Mouse (Mus musculus) intestine, embryonic 16.5 days (tissue): ENCODE measurements around the gene Arntl2. TPM values are rescaled to one million over a fixed set of nuclear protein-coding genes. Genes with fewer than 3 reads are reported as not detected.
"Not testable (repeated sequence)": the region's sequence is repeated elsewhere in the genome, so short reads cannot be mapped to it uniquely, and the experiment has no call there.

ENCODE experiments used
- ATAC-seq: fragments of 200-750 bp; cut with Nextera tagmentation; 2 replicates; pipeline ENCODE4 v1.8.0; 2017; ENCODE audit warnings: moderate TSS enrichment, moderate library complexity
- H3K27ac ChIP-seq: fragments of 300-500 bp; sonication (generic); 2 replicates; pipeline ENCODE4 v1.5.1; 2014; ENCODE audit warnings: mild to moderate bottlenecking, low read length
- H3K27me3 ChIP-seq: fragments of 300-500 bp; sonication (generic); replicated peaks from 2 replicates; pipeline ENCODE4 v1.6.1; 2014; ENCODE audit warnings: low read length, control low read depth, mixed read lengths; ENCODE audit not compliant: control insufficient read depth, insufficient read depth
- H3K36me3 ChIP-seq: fragments of 300-500 bp; sonication (generic); 2 replicates; pipeline ENCODE4 v1.6.1; 2014; ENCODE audit warnings: low read length, control low read depth; ENCODE audit not compliant: control insufficient read depth, insufficient read depth
- H3K4me1 ChIP-seq: fragments of 300-500 bp; sonication (generic); 2 replicates; pipeline ENCODE4 v1.6.1; 2014; ENCODE audit warnings: low read length, control low read depth, mixed read lengths; ENCODE audit not compliant: control insufficient read depth, insufficient read depth
- H3K4me2 ChIP-seq: fragments of 300-500 bp; sonication (generic); 2 replicates; pipeline ENCODE4 v1.6.1; 2014; ENCODE audit warnings: low read depth, low read length, control low read depth
- H3K4me3 ChIP-seq: fragments of 300-500 bp; sonication (generic); 2 replicates; pipeline ENCODE4 v1.5.1; 2014; ENCODE audit warnings: mild to moderate bottlenecking, low read length
- H3K9ac ChIP-seq: fragments of 300-500 bp; sonication (generic); 2 replicates; pipeline ENCODE4 v1.6.1; 2014; ENCODE audit warnings: low read depth, low read length
- H3K9me3 ChIP-seq: fragments of 300-500 bp; sonication (generic); 2 replicates; pipeline ENCODE4 v1.6.1; 2016; ENCODE audit warnings: low read length, control low read depth; ENCODE audit not compliant: control insufficient read depth
- WGBS: fragments of 180-500 bp; shearing (Covaris S2); extraction: QIAGEN DNeasy Blood & Tissue Kit; methylation state at CpG from one replicate; pipeline ENCODE4 v1.1.7; 2014; 5-methylcytosine and 5-hydroxymethylcytosine counted together
- polyA plus RNA-seq: library from polyadenylated mRNA; unstranded; fragments of >200 nt; fragmentation: Nextera tagmentation; extraction: Ambion mirVana; gene quantifications from 2 replicates; pipeline ENCODE4 v1.2.1, GENCODE M21; 2015

Gene Arntl2
- polyA plus RNA-seq, 1 experiment from 2014 or later = 2.6 TPM

- no peak overlapping the region for H3K27ac ChIP-seq
- H3K4me1 ChIP-seq = no peaks in the 10 kb centered on the region
- no peak overlapping the region for H3K4me3 ChIP-seq
- WGBS = 73% methylated on average over 3 of the region's 3 CpGs
- H3K27me3 ChIP-seq = no peaks in the 10 kb centered on the region
- ATAC-seq = no peak
- peaks cover 4% of the 10 kb centered on the region; the same call in 1 of the 2 replicates for H3K9me3 ChIP-seq
- no peak overlapping the region for H3K9ac ChIP-seq
- H3K36me3 ChIP-seq = no peaks in the 10 kb centered on the region
- no peak overlapping the region for H3K4me2 ChIP-seq
Observed at GRCm38 (mm10) chr6:146851916-146852315, 56.1 kb downstream of the Arntl2 start.

- H3K4me3 ChIP-seq = no peak overlapping the region
- no peaks in the 10 kb centered on the region for H3K27me3 ChIP-seq
- ATAC-seq = no peak
- H3K9ac ChIP-seq = no peak overlapping the region
- H3K4me1 ChIP-seq = no peaks in the 10 kb centered on the region
- H3K27ac ChIP-seq = no peak overlapping the region
- H3K4me2 ChIP-seq = no peak overlapping the region
- 64% methylated on average over 4 of the region's 4 CpGs for WGBS
- H3K36me3 ChIP-seq = no peaks in the 10 kb centered on the region
- peaks cover 4% of the 10 kb centered on the region; the same call in 1 of the 2 replicates for H3K9me3 ChIP-seq
Observed at GRCm38 (mm10) chr6:146852739-146853138, 56.9 kb downstream of the Arntl2 start.

- Histone ChIP-seq H3K9me3 (peaks cover 4% of the 10 kb centered on the region; the same call in 1 of the 2 replicates), H3K36me3 (no peaks in the 10 kb centered on the region), H3K4me1 (no peaks in the 10 kb centered on the region), H3K27me3 (no peaks in the 10 kb centered on the region), H3K27ac (no peak overlapping the region), H3K4me2 (no peak overlapping the region), H3K9ac (no peak overlapping the region), H3K4me3 (no peak overlapping the region)
- ATAC-seq = peak; percentile 42
- WGBS = 93% methylated on average over 9 of the region's 9 CpGs
Observed at GRCm38 (mm10) chr6:146855185-146855584, 59.3 kb downstream of the Arntl2 start.

GRCm38 (mm10) chr6:146857386-146857785 lies 61.5 kb downstream of the Arntl2 start:
- WGBS = 82% methylated on average over 2 of the region's 2 CpGs
- H3K4me1 ChIP-seq = no peaks in the 10 kb centered on the region
- no peaks in the 10 kb centered on the region for H3K27me3 ChIP-seq
- H3K9ac ChIP-seq = no peak overlapping the region
- H3K4me3 ChIP-seq = no peak overlapping the region
- no peaks in the 10 kb centered on the region for H3K36me3 ChIP-seq
- H3K27ac ChIP-seq = no peak overlapping the region
- peaks cover 4% of the 10 kb centered on the region; the same call in 1 of the 2 replicates for H3K9me3 ChIP-seq
- no peak for ATAC-seq
- H3K4me2 ChIP-seq = no peak overlapping the region

GRCm38 (mm10) chr6:146863154-146863553 lies 67.3 kb downstream of the Arntl2 start:
- Histone ChIP-seq H3K9ac (no peak overlapping the region), H3K27ac (no peak overlapping the region), H3K27me3 (no peaks in the 10 kb centered on the region), H3K9me3 (no peaks in the 10 kb centered on the region), H3K4me3 (no peak overlapping the region), H3K4me1 (no peaks in the 10 kb centered on the region), H3K4me2 (no peak overlapping the region), H3K36me3 (no peaks in the 10 kb centered on the region)
- ATAC-seq = no peak
- WGBS = 90% methylated on average over 2 of the region's 2 CpGs

- ATAC-seq, H3K9ac ChIP-seq, H3K4me3 ChIP-seq, H3K9me3 ChIP-seq, H3K36me3 ChIP-seq, H3K4me2 ChIP-seq, H3K27ac ChIP-seq, H3K27me3 ChIP-seq, H3K4me1 ChIP-seq: not testable (repeated sequence)
- WGBS = 94% methylated on average over 4 of the region's 5 CpGs
Observed at GRCm38 (mm10) chr6:146864370-146864769, 68.5 kb downstream of the Arntl2 start.

- Histone ChIP-seq H3K36me3 (no peaks in the 10 kb centered on the region), H3K9me3 (no peaks in the 10 kb centered on the region), H3K27ac (no peak overlapping the region), H3K9ac (no peak overlapping the region), H3K27me3 (no peaks in the 10 kb centered on the region), H3K4me3 (no peak overlapping the region), H3K4me2 (no peak overlapping the region), H3K4me1 (no peaks in the 10 kb centered on the region)
- ATAC-seq = no peak
- 88% methylated on average over 4 of the region's 4 CpGs for WGBS
Observed at GRCm38 (mm10) chr6:146865701-146866100, 69.8 kb downstream of the Arntl2 start.

GRCm38 (mm10) chr6:146871975-146872374 lies 76.1 kb downstream of the Arntl2 start:
- no peaks in the 10 kb centered on the region for H3K4me1 ChIP-seq
- H3K4me2 ChIP-seq = no peak overlapping the region
- no peaks in the 10 kb centered on the region for H3K27me3 ChIP-seq
- H3K9me3 ChIP-seq = peaks cover 2% of the 10 kb centered on the region; the same call in 1 of the 2 replicates
- no peaks in the 10 kb centered on the region for H3K36me3 ChIP-seq
- H3K9ac ChIP-seq = no peak overlapping the region
- no peak overlapping the region for H3K27ac ChIP-seq
- WGBS = 90% methylated on average over 4 of the region's 4 CpGs
- no peak overlapping the region for H3K4me3 ChIP-seq
- no peak for ATAC-seq

- H3K27me3 ChIP-seq = no peaks in the 10 kb centered on the region
- ATAC-seq = no peak
- no peak overlapping the region for H3K27ac ChIP-seq
- H3K4me1 ChIP-seq = no peaks in the 10 kb centered on the region
- H3K9me3 ChIP-seq = peaks cover 5% of the 10 kb centered on the region; the same call in 1 of the 2 replicates
- no peak overlapping the region for H3K4me3 ChIP-seq
- H3K4me2 ChIP-seq = no peak overlapping the region
- no peaks in the 10 kb centered on the region for H3K36me3 ChIP-seq
- WGBS = 81% methylated on average over 6 of the region's 6 CpGs
- H3K9ac ChIP-seq = no peak overlapping the region
Observed at GRCm38 (mm10) chr6:146874415-146874814, 78.6 kb downstream of the Arntl2 start.

- Histone ChIP-seq H3K27ac (no peak overlapping the region), H3K9ac (no peak overlapping the region), H3K4me1 (no peaks in the 10 kb centered on the region), H3K36me3 (no peaks in the 10 kb centered on the region), H3K9me3 (peaks cover 5% of the 10 kb centered on the region; the same call in 1 of the 2 replicates), H3K4me3 (no peak overlapping the region), H3K27me3 (no peaks in the 10 kb centered on the region), H3K4me2 (no peak overlapping the region)
- ATAC-seq = no peak
- WGBS = 90% methylated on average over 2 of the region's 2 CpGs
Observed at GRCm38 (mm10) chr6:146876820-146877219, 81.0 kb downstream of the Arntl2 start.
